Comparison of ENCODE assay signal across 11 mouse cellular contexts in the genomic region with DNA sequence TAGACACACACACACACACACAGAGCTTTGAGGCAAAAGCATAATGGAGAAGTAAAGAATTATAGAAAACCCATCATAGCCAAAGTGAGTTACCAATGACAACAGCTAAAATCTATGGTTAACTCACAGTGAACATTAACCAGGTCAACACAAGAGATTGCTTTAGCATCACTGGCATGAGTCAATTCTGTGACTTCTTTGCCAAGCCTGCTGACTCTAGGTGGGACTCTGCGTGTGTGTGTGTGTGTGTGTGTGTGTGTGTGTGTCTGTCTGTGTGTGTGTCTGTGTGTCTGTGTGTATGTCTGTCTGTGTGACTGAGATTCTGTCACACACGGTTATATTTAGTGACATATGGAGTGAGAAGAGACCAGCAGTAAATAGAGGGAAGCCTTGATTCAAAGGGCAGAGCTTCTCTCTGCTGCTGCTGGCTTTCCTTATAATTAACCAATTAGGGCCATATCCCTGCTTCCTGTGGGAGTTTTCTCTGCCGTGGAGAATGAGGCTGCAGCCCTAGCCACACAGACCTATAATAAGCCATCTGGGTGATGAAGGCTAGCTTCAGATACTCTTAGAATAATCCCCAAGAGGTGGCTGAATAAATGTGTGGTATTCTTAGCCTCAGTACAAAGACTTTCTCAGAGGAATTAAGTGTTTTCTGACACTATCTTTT. TPM values are rescaled to one million over a fixed set of nuclear protein-coding genes. Genes with fewer than 3 reads are reported as not detected.
DNase-seq lines count a peak whose midpoint lies in the region; ATAC-seq and TF ChIP-seq lines count a peak whose summit lies in the region.
"Had no signal": no experiment of that assay in that cellular context is flagged by ENCODE, and none has a peak within 500 bp of the region (broad histone marks: within the 10 kb centered on the region; RNA-seq: fewer than 3 reads in every experiment).

No protein-coding gene starts in this region.

- TF ChIP-seq CTCF in cerebellum, adult 2 months (IDR thresholded peaks at IDR 0.05; ENCODE audit: borderline replicate concordance, insufficient read depth, low read depth, low read length): no peak
- no peak for TF ChIP-seq CTCF in liver, adult 2 months (IDR thresholded peaks at IDR 0.05; ENCODE audit: low read depth, low read length)
- TF ChIP-seq CTCF in lung, postnatal 0 days (IDR thresholded peaks at IDR 0.05): no peak

- no peak for ATAC-seq in liver, embryonic 11.5 days (replicated peaks; ENCODE audit: low FRiP score)
- no peak for ATAC-seq in hindbrain, embryonic 12.5 days (ENCODE audit: low FRiP score)
- ATAC-seq in neural tube, embryonic 15.5 days (ENCODE audit: low FRiP score): no peak
- ATAC-seq in lung, postnatal 0 days: no peak
- ATAC-seq: intestine, postnatal 0 days had no signal

- WGBS in cerebellum, adult 2 months: 5% methylated on average over 3 of the region's 3 CpGs
- WGBS in liver, adult 2 months: 18% methylated on average over 3 of the region's 3 CpGs
- 47% methylated on average over 3 of the region's 3 CpGs for WGBS in liver, embryonic 11.5 days
- WGBS in hindbrain, embryonic 12.5 days: 50% methylated on average over 3 of the region's 3 CpGs
- 31% methylated on average over 3 of the region's 3 CpGs for WGBS in neural tube, embryonic 15.5 days
- 41% methylated on average over 3 of the region's 3 CpGs for WGBS in lung, postnatal 0 days

- no peaks in the 10 kb centered on the region for H3K9me3 ChIP-seq in liver, embryonic 11.5 days (ENCODE audit: control insufficient read depth, low read length)
- no peaks in the 10 kb centered on the region for H3K9me3 ChIP-seq in hindbrain, embryonic 12.5 days (replicated peaks)
- H3K9me3 ChIP-seq in neural tube, embryonic 15.5 days (replicated peaks): no peaks in the 10 kb centered on the region
- H3K9me3 ChIP-seq in lung, postnatal 0 days (ENCODE audit: low read length): no peaks in the 10 kb centered on the region

- H3K9ac ChIP-seq in liver, adult 2 months (ENCODE audit: low read depth, low read length): no peak overlapping the region
- no peak overlapping the region for H3K9ac ChIP-seq in liver, embryonic 11.5 days (ENCODE audit: low read depth, low read length)
- peak overlapping the region; percentile 45; the same call in 1 of the 2 replicates for H3K9ac ChIP-seq in hindbrain, embryonic 12.5 days
- no peak overlapping the region for H3K9ac ChIP-seq in neural tube, embryonic 15.5 days (replicated peaks)
- no peak overlapping the region for H3K9ac ChIP-seq in lung, postnatal 0 days (replicated peaks; ENCODE audit: low read depth)

- H3K79me2 ChIP-seq in liver, adult 2 months (ENCODE audit: control insufficient read depth, insufficient read depth, low read length): no peaks in the 10 kb centered on the region

- TF ChIP-seq POLR2A in cerebellum, adult 2 months (IDR thresholded peaks at IDR 0.05; ENCODE audit: borderline replicate concordance, insufficient read depth, low read length): no peak
- no peak for TF ChIP-seq POLR2A in liver, adult 2 months (IDR thresholded peaks at IDR 0.05; ENCODE audit: extremely low read depth, insufficient read depth, low read length)

- TF ChIP-seq EP300 in lung, postnatal 0 days (IDR thresholded peaks at IDR 0.05): no peak

- H3K36me3 ChIP-seq in liver, adult 2 months (ENCODE audit: control insufficient read depth, insufficient read depth, low read length): no peaks in the 10 kb centered on the region
- H3K36me3 ChIP-seq in liver, embryonic 11.5 days (ENCODE audit: control insufficient read depth, insufficient read depth, low read length): no peaks in the 10 kb centered on the region
- no peaks in the 10 kb centered on the region for H3K36me3 ChIP-seq in hindbrain, embryonic 12.5 days
- no peaks in the 10 kb centered on the region for H3K36me3 ChIP-seq in neural tube, embryonic 15.5 days
- no peaks in the 10 kb centered on the region for H3K36me3 ChIP-seq in lung, postnatal 0 days (ENCODE audit: insufficient read depth, low read length)

- DNase-seq in cerebellum, adult 2 months: peak; percentile 51 to 54
- no peak for DNase-seq in cerebellum, adult 8-10 months
- DNase-seq in liver, adult 2 months (ENCODE audit: extremely low read depth, low read depth, low spot score): peak; percentile 55
- no peak for DNase-seq in liver, embryonic 11.5 days (ENCODE audit: low spot score)
- DNase-seq in lung, postnatal 0 days (ENCODE audit: low spot score): no peak
- DNase-seq in frontal cortex, postnatal 14 days (ENCODE audit: low spot score in 2 of 2): no peak
- DNase-seq: adrenal gland, adult 8-10 months; thymus, postnatal 4 days had no signal

- peak overlapping the region; percentile 86 for H3K27ac ChIP-seq in cerebellum, adult 2 months (ENCODE audit: insufficient read depth, low read length)
- no peak overlapping the region for H3K27ac ChIP-seq in liver, adult 2 months (replicated peaks; ENCODE audit: insufficient read depth, low read depth, low read length)
- no peak overlapping the region for H3K27ac ChIP-seq in liver, embryonic 11.5 days (ENCODE audit: low read depth, low read length)
- peak overlapping the region; percentile 73 for H3K27ac ChIP-seq in hindbrain, embryonic 12.5 days
- H3K27ac ChIP-seq in neural tube, embryonic 15.5 days (replicated peaks): no peak overlapping the region; the same call in 1 of the 2 replicates
- no peak overlapping the region for H3K27ac ChIP-seq in lung, postnatal 0 days (ENCODE audit: low read length)

- peak overlapping the region; percentile 46 for H3K4me3 ChIP-seq in cerebellum, adult 2 months (replicated peaks; ENCODE audit: insufficient read depth, low read depth, low read length)
- no peak overlapping the region for H3K4me3 ChIP-seq in liver, adult 2 months (ENCODE audit: insufficient read depth, low read depth, low read length)
- no peak overlapping the region for H3K4me3 ChIP-seq in liver, embryonic 11.5 days (ENCODE audit: low read depth, low read length)
- no peak overlapping the region for H3K4me3 ChIP-seq in hindbrain, embryonic 12.5 days
- no peak overlapping the region for H3K4me3 ChIP-seq in neural tube, embryonic 15.5 days (replicated peaks)
- H3K4me3 ChIP-seq in lung, postnatal 0 days (ENCODE audit: low read depth, low read length): no peak overlapping the region

- no peak overlapping the region for H3K4me2 ChIP-seq in liver, embryonic 11.5 days
- peak overlapping the region; percentile 82 for H3K4me2 ChIP-seq in hindbrain, embryonic 12.5 days (replicated peaks)
- H3K4me2 ChIP-seq in neural tube, embryonic 15.5 days: peak overlapping the region; percentile 82
- H3K4me2 ChIP-seq in lung, postnatal 0 days (replicated peaks; ENCODE audit: low read depth, low read length): no peak overlapping the region

- H3K27me3 ChIP-seq in cerebellum, adult 2 months (ENCODE audit: control insufficient read depth, insufficient read depth, low read length): no peaks in the 10 kb centered on the region
- H3K27me3 ChIP-seq in liver, adult 2 months (ENCODE audit: control insufficient read depth, insufficient read depth, low read length): peaks cover 5% of the 10 kb centered on the region
- peaks cover 15% of the 10 kb centered on the region for H3K27me3 ChIP-seq in liver, embryonic 11.5 days (replicated peaks; ENCODE audit: control insufficient read depth, insufficient read depth, low read length)
- H3K27me3 ChIP-seq in hindbrain, embryonic 12.5 days: no peaks in the 10 kb centered on the region
- no peaks in the 10 kb centered on the region for H3K27me3 ChIP-seq in neural tube, embryonic 15.5 days (replicated peaks)
- no peaks in the 10 kb centered on the region for H3K27me3 ChIP-seq in lung, postnatal 0 days (replicated peaks; ENCODE audit: insufficient read depth, low read length)

- peaks cover 26% of the 10 kb centered on the region for H3K4me1 ChIP-seq in cerebellum, adult 2 months (ENCODE audit: control insufficient read depth, insufficient read depth, low read length)
- H3K4me1 ChIP-seq in liver, adult 2 months (ENCODE audit: control insufficient read depth, insufficient read depth, low read length): peaks cover 12% of the 10 kb centered on the region
- H3K4me1 ChIP-seq in liver, embryonic 11.5 days (replicated peaks; ENCODE audit: control insufficient read depth, insufficient read depth, low read length): peaks cover 4% of the 10 kb centered on the region; the same call in 1 of the 2 replicates
- peaks cover 60% of the 10 kb centered on the region for H3K4me1 ChIP-seq in hindbrain, embryonic 12.5 days
- peaks cover 69% of the 10 kb centered on the region for H3K4me1 ChIP-seq in neural tube, embryonic 15.5 days
- H3K4me1 ChIP-seq in lung, postnatal 0 days (ENCODE audit: insufficient read depth, low read depth, low read length): peaks cover 10% of the 10 kb centered on the region

RNA-seq across cellular contexts. Expression of a gene that starts 14.5 kb away (rescaled TPM):
- 81.7 and 85.7 TPM in 2 replicates for polyA plus RNA-seq in cerebellum, adult 2 months (2012; rRNA removed)
- total RNA-seq in liver, adult 2 months (2014; rRNA removed): 20.3 and 22.8 TPM in 2 replicates
- 3.7 and 4.6 TPM in 2 replicates for polyA plus RNA-seq in liver, adult 2 months (2012; rRNA removed)
- 2.3 and 3.5 TPM in 2 replicates for polyA plus RNA-seq in liver, embryonic 11.5 days (2014; fragmentation: Nextera tagmentation; extraction: Ambion mirVana)
- 33.7 and 35.2 TPM in 2 replicates for polyA plus RNA-seq in hindbrain, embryonic 12.5 days (2016; fragmentation: Nextera tagmentation; extraction: Ambion mirVana)
- polyA plus RNA-seq in neural tube, embryonic 15.5 days (2015; fragmentation: Nextera tagmentation; extraction: Ambion mirVana): 28.3 and 30.4 TPM in 2 replicates
- 5.4 and 7.5 TPM in 2 replicates for polyA plus RNA-seq in lung, postnatal 0 days (2015; fragmentation: Nextera tagmentation; extraction: Ambion mirVana)

RNA-seq across cellular contexts. Expression of a gene that starts 21.5 kb away (rescaled TPM):
- 3.0 and 3.8 TPM in 2 replicates for polyA plus RNA-seq in cerebellum, adult 2 months (2012; rRNA removed)
- 14.9 and 15.7 TPM in 2 replicates for total RNA-seq in liver, adult 2 months (2014; rRNA removed)
- polyA plus RNA-seq in liver, adult 2 months (2012; rRNA removed): 13.9 and 14.9 TPM in 2 replicates
- 2.6 and 4.5 TPM in 2 replicates for polyA plus RNA-seq in liver, embryonic 11.5 days (2014; fragmentation: Nextera tagmentation; extraction: Ambion mirVana)
- 2.5 TPM in 2 replicates for polyA plus RNA-seq in hindbrain, embryonic 12.5 days (2016; fragmentation: Nextera tagmentation; extraction: Ambion mirVana)
- 2.3 and 3.3 TPM in 2 replicates for polyA plus RNA-seq in neural tube, embryonic 15.5 days (2015; fragmentation: Nextera tagmentation; extraction: Ambion mirVana)
- polyA plus RNA-seq in lung, postnatal 0 days (2015; fragmentation: Nextera tagmentation; extraction: Ambion mirVana): 28.5 and 29.8 TPM in 2 replicates

RNA-seq across cellular contexts. Expression of a gene that starts 26.3 kb away (rescaled TPM):
- 296 and 364 TPM in 2 replicates for polyA plus RNA-seq in cerebellum, adult 2 months (2012; rRNA removed)
- total RNA-seq in liver, adult 2 months (2014; rRNA removed): 1.3 and 2.4 TPM in 2 replicates
- 5.5 and 6.6 TPM in 2 replicates for polyA plus RNA-seq in liver, adult 2 months (2012; rRNA removed)
- 8.0 and 13.7 TPM in 2 replicates for polyA plus RNA-seq in liver, embryonic 11.5 days (2014; fragmentation: Nextera tagmentation; extraction: Ambion mirVana)
- polyA plus RNA-seq in hindbrain, embryonic 12.5 days (2016; fragmentation: Nextera tagmentation; extraction: Ambion mirVana): 11.9 and 20.7 TPM in 2 replicates
- 24.7 and 28.2 TPM in 2 replicates for polyA plus RNA-seq in neural tube, embryonic 15.5 days (2015; fragmentation: Nextera tagmentation; extraction: Ambion mirVana)
- polyA plus RNA-seq in lung, postnatal 0 days (2015; fragmentation: Nextera tagmentation; extraction: Ambion mirVana): 442 and 571 TPM in 2 replicates

RNA-seq across cellular contexts. Expression of a gene that starts 27.4 kb away (rescaled TPM):
- polyA plus RNA-seq in cerebellum, adult 2 months (2012; rRNA removed): 3.2 and 3.4 TPM in 2 replicates
- 0.55 TPM in 1 of 2 replicates, not detected in the other for total RNA-seq in liver, adult 2 months (2014; rRNA removed)
- 0.88 and 1.1 TPM in 2 replicates for polyA plus RNA-seq in liver, adult 2 months (2012; rRNA removed)
- 1.3 and 2.3 TPM in 2 replicates for polyA plus RNA-seq in liver, embryonic 11.5 days (2014; fragmentation: Nextera tagmentation; extraction: Ambion mirVana)
- 1.7 and 6.9 TPM in 2 replicates for polyA plus RNA-seq in hindbrain, embryonic 12.5 days (2016; fragmentation: Nextera tagmentation; extraction: Ambion mirVana)
- 4.9 and 6.6 TPM in 2 replicates for polyA plus RNA-seq in neural tube, embryonic 15.5 days (2015; fragmentation: Nextera tagmentation; extraction: Ambion mirVana)
- 30.8 and 32.4 TPM in 2 replicates for polyA plus RNA-seq in lung, postnatal 0 days (2015; fragmentation: Nextera tagmentation; extraction: Ambion mirVana)

RNA-seq across cellular contexts. Expression of a gene that starts 43.2 kb away (rescaled TPM):
- 7.3 and 8.0 TPM in 2 replicates for polyA plus RNA-seq in cerebellum, adult 2 months (2012; rRNA removed)
- total RNA-seq in liver, adult 2 months (2014; rRNA removed): 4.2 and 4.7 TPM in 2 replicates
- polyA plus RNA-seq in liver, adult 2 months (2012; rRNA removed): 2.5 and 2.6 TPM in 2 replicates
- 15.7 and 16.0 TPM in 2 replicates for polyA plus RNA-seq in liver, embryonic 11.5 days (2014; fragmentation: Nextera tagmentation; extraction: Ambion mirVana)
- 11.6 and 12.5 TPM in 2 replicates for polyA plus RNA-seq in hindbrain, embryonic 12.5 days (2016; fragmentation: Nextera tagmentation; extraction: Ambion mirVana)
- polyA plus RNA-seq in neural tube, embryonic 15.5 days (2015; fragmentation: Nextera tagmentation; extraction: Ambion mirVana): 9.0 and 10.8 TPM in 2 replicates
- 10.2 and 12.1 TPM in 2 replicates for polyA plus RNA-seq in lung, postnatal 0 days (2015; fragmentation: Nextera tagmentation; extraction: Ambion mirVana)

Comparison
In these comparisons a context has a peak if more than half of its experiments do, and no peak if none do; other contexts are left out.
1. DNase-seq: peak in cerebellum, adult 2 months (2 of 2) and liver, adult 2 months (single experiment); none in cerebellum, adult 8-10 months (single experiment), liver, embryonic 11.5 days (single experiment), lung, postnatal 0 days (single experiment) and frontal cortex, postnatal 14 days (0 of 2).
2. H3K27ac ChIP-seq: peak in cerebellum, adult 2 months (single experiment) and hindbrain, embryonic 12.5 days (single experiment); none in liver, adult 2 months (single experiment), liver, embryonic 11.5 days (single experiment), neural tube, embryonic 15.5 days (single experiment) and lung, postnatal 0 days (single experiment).
3. H3K4me2 ChIP-seq: peak in hindbrain, embryonic 12.5 days (single experiment) and neural tube, embryonic 15.5 days (single experiment); none in liver, embryonic 11.5 days (single experiment) and lung, postnatal 0 days (single experiment).
4. RNA of a gene that starts 26.3 kb away (polyA plus RNA-seq): 442 to 571 TPM in lung, postnatal 0 days and 296 to 364 TPM in cerebellum, adult 2 months; 24.7 to 28.2 TPM in neural tube, embryonic 15.5 days, 8.0 to 13.7 TPM in liver, embryonic 11.5 days, 11.9 to 20.7 TPM in hindbrain, embryonic 12.5 days and 5.5 to 6.6 TPM in liver, adult 2 months; every median in the first group is over 10 times any median in the second.